Comparison of ENCODE assay signal across 8 mouse cellular contexts in genomic region chr13:63242401-63243192, GRCm38 (mm10).
DNase-seq lines count a peak whose midpoint lies in the region; ATAC-seq and TF ChIP-seq lines count a peak whose summit lies in the region.

No protein-coding gene starts in this region.

- no peak for ATAC-seq in hindbrain, embryonic 12.5 days (ENCODE audit: low FRiP score)
- ATAC-seq in hindbrain, embryonic 16.5 days, result no peak
- ATAC-seq in lung, embryonic 16.5 days (ENCODE audit: low read depth), result no peak

- peaks cover 2% of the 10 kb centered on the region; the same call in 1 of the 2 replicates for H3K27me3 ChIP-seq in hindbrain, embryonic 12.5 days
- H3K27me3 ChIP-seq in hindbrain, embryonic 10.5 days (ENCODE audit: insufficient read depth, poor library complexity, severe bottlenecking), result peaks cover 15% of the 10 kb centered on the region
- 0 out of 2 replicates have a peak, but pooled peaks cover 2% of the 10 kb centered on the region for H3K27me3 ChIP-seq in hindbrain, embryonic 16.5 days (replicated peaks; ENCODE audit: control insufficient read depth, insufficient read depth, low read length)
- no peaks in the 10 kb centered on the region for H3K27me3 ChIP-seq in lung, embryonic 16.5 days (ENCODE audit: control insufficient read depth, insufficient read depth, low read depth, low read length)

- H3K27ac ChIP-seq in hindbrain, embryonic 12.5 days, result no peak overlapping the region
- H3K27ac ChIP-seq in hindbrain, embryonic 10.5 days, result no peak overlapping the region
- H3K27ac ChIP-seq in cortical plate, adult 2 months (ENCODE audit: insufficient read depth, low read length), result peak overlapping the region; percentile 38
- no peak overlapping the region for H3K27ac ChIP-seq in hindbrain, embryonic 16.5 days (ENCODE audit: low read depth, low read length)
- peak overlapping the region; percentile 98 for H3K27ac ChIP-seq in lung, embryonic 16.5 days (ENCODE audit: low read length)

- no peak for TF ChIP-seq CTCF in cortical plate, adult 2 months (IDR thresholded peaks at IDR 0.05; ENCODE audit: extremely low read depth, insufficient read depth, low read length)

- H3K36me3 ChIP-seq in hindbrain, embryonic 12.5 days, result 0 out of 2 replicates have a peak, but pooled peaks cover 2% of the 10 kb centered on the region
- H3K36me3 ChIP-seq in hindbrain, embryonic 10.5 days, result no peaks in the 10 kb centered on the region; the same call in 1 of the 2 replicates
- no peaks in the 10 kb centered on the region for H3K36me3 ChIP-seq in hindbrain, embryonic 16.5 days (ENCODE audit: control insufficient read depth, insufficient read depth, low read length)
- H3K36me3 ChIP-seq in lung, embryonic 16.5 days (ENCODE audit: control insufficient read depth, insufficient read depth, low read length), result no peaks in the 10 kb centered on the region

- H3K4me2 ChIP-seq in hindbrain, embryonic 12.5 days (replicated peaks), result peak overlapping the region; percentile 74; the same call in 1 of the 2 replicates
- peak overlapping the region; percentile 8 for H3K4me2 ChIP-seq in hindbrain, embryonic 16.5 days (ENCODE audit: low read length)
- H3K4me2 ChIP-seq in lung, embryonic 16.5 days (ENCODE audit: low read depth, low read length), result peak overlapping the region; percentile 80

- H3K9ac ChIP-seq in hindbrain, embryonic 12.5 days, result no peak overlapping the region
- no peak overlapping the region for H3K9ac ChIP-seq in hindbrain, embryonic 16.5 days (ENCODE audit: low read depth, low read length)
- H3K9ac ChIP-seq in lung, embryonic 16.5 days (ENCODE audit: low read length), result peak overlapping the region; percentile 99

- TF ChIP-seq POLR2A in cortical plate, adult 2 months (IDR thresholded peaks at IDR 0.05; ENCODE audit: extremely low read depth, insufficient read depth, low read length), result no peak

- DNase-seq in hindbrain, embryonic 10.5 days (ENCODE audit: low spot score), result no peak
- DNase-seq in layer of hippocampus, adult 11-12 months (ENCODE audit: low spot score), result no peak
- DNase-seq in retina, embryonic 14.5 days (ENCODE audit: low spot score), result no peak
- DNase-seq in thymus, postnatal 14 days, result no peak

- no peaks in the 10 kb centered on the region for H3K9me3 ChIP-seq in hindbrain, embryonic 12.5 days (replicated peaks)
- H3K9me3 ChIP-seq in hindbrain, embryonic 10.5 days, result no peaks in the 10 kb centered on the region
- H3K9me3 ChIP-seq in hindbrain, embryonic 16.5 days (ENCODE audit: control insufficient read depth, low read length), result no peaks in the 10 kb centered on the region
- no peaks in the 10 kb centered on the region for H3K9me3 ChIP-seq in lung, embryonic 16.5 days (ENCODE audit: control insufficient read depth, low read length)

- peaks cover 32% of the 10 kb centered on the region for H3K4me1 ChIP-seq in hindbrain, embryonic 12.5 days
- peaks cover 47% of the 10 kb centered on the region for H3K4me1 ChIP-seq in hindbrain, embryonic 10.5 days (replicated peaks)
- peaks cover 7% of the 10 kb centered on the region for H3K4me1 ChIP-seq in cortical plate, adult 2 months (ENCODE audit: control insufficient read depth, insufficient read depth, low read length)
- peaks cover 17% of the 10 kb centered on the region for H3K4me1 ChIP-seq in hindbrain, embryonic 16.5 days (ENCODE audit: control insufficient read depth, insufficient read depth, low read depth, low read length)
- H3K4me1 ChIP-seq in lung, embryonic 16.5 days (replicated peaks; ENCODE audit: control insufficient read depth, insufficient read depth, low read length), result peaks cover 53% of the 10 kb centered on the region

- 77% methylated on average over 10 of the region's 10 CpGs for WGBS in hindbrain, embryonic 12.5 days
- 81% methylated on average over 10 of the region's 10 CpGs for WGBS in hindbrain, embryonic 10.5 days
- WGBS in hindbrain, embryonic 16.5 days, result 78% methylated on average over 10 of the region's 10 CpGs
- 28% methylated on average over 10 of the region's 10 CpGs for WGBS in lung, embryonic 16.5 days

- H3K4me3 ChIP-seq in hindbrain, embryonic 12.5 days, result peak overlapping the region; percentile 14; the same call in 1 of the 2 replicates
- H3K4me3 ChIP-seq in hindbrain, embryonic 10.5 days, result no peak overlapping the region
- peak overlapping the region; percentile 90 for H3K4me3 ChIP-seq in cortical plate, adult 2 months (ENCODE audit: insufficient read depth, low read length)
- H3K4me3 ChIP-seq in hindbrain, embryonic 16.5 days (ENCODE audit: low read length), result no peak overlapping the region
- peak overlapping the region; percentile 92 for H3K4me3 ChIP-seq in lung, embryonic 16.5 days (ENCODE audit: low read length)

Comparison
In these comparisons a context has a peak if more than half of its experiments do, and no peak if none do; other contexts are left out.
1. H3K4me3 ChIP-seq: peak in hindbrain, embryonic 12.5 days (single experiment), cortical plate, adult 2 months (single experiment) and lung, embryonic 16.5 days (single experiment); none in hindbrain, embryonic 10.5 days (single experiment) and hindbrain, embryonic 16.5 days (single experiment).
2. H3K27ac ChIP-seq: peak in cortical plate, adult 2 months (single experiment) and lung, embryonic 16.5 days (single experiment); none in hindbrain, embryonic 12.5 days (single experiment), hindbrain, embryonic 10.5 days (single experiment) and hindbrain, embryonic 16.5 days (single experiment).
3. H3K4me2 ChIP-seq: peak in every context shown above with its lines; median percentile 80 in lung, embryonic 16.5 days; 74 in hindbrain, embryonic 12.5 days; 8 in hindbrain, embryonic 16.5 days.